Mouse (Mus musculus): Measurements from ENCODE around the gene Sfxn5.

The Sfxn5 gene

DNA sequence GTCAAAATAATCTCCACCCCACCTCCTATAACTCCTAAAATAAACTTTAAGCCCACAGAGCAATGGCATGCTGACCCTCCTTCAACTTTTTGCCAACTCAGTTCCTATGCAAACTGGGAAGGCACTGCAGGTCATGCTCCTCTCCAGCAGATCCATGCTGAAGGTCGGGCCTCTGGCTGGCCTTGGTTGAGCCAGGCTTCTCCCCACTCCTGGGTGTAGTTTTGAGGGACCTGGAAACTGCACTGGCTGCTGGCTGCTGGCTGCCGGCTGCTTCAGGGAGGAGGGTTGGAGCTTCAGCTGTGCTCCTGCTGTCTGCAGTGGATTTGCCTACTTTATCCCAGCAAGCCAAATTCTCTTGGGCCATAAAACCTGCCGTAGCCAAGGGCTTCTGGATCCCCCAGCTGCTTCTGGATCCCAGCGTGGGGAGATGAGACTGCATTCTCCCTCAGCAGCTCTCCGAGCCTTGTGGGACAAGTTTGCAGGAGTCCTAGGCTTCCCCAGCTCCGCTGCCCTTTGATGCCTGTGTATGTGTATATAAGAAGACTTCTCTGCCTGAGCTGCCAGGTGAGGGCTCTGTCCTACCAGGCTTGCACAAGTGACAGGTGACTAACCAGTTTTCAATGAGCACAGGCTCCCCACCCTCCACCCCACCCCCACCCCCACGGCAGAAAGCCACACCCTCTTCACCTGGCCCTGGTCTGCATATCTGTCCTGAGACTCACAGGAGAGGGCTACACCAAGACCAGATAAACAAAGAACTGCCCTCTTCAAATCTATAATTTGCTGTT lies 100.2 kb downstream of the Sfxn5 start:
- no peak for DNase-seq (ENCODE audit: low read depth, low spot score)

DNA sequence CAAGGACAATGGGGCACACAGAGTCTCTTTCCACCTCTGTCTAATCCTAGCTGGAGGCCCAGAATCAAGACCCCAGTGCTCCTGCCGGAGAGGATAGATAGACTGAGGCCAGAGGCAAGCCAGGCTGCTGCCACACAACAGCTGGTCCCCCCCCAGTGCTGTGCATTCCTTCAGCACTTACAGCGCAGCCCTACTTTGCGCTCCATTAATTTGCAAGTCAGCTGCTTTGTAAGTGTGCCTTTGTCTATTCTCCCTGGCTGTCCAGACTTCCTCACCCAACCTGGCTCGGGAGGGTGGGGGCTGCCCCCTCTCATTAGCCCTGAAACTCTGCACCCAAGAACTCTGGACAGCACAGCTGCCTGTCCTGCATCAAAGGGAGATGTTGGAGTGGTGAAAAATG lies 101.2 kb downstream of the Sfxn5 start:
- peak; percentile 62 for DNase-seq (ENCODE audit: low read depth, low spot score)

DNA sequence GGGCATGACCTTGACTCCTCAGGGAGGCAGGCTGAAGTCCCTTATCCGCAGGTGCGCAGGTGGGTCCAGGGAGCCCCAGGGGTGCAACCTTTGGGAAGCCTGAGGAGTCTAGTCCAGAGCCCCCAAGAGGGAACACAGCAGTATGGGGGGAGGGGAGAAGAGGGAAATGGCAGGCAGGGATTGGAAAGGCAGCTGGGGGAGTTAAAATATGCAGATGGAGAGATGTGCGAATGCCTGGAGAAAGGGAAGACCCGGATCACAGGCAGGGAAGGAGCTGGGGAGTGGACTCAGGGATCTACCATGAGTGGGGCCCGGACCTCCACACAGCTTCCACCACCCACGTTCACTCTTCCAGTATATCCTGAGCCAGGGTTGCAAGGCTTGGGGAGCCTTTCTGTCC lies 101.8 kb downstream of the Sfxn5 start:
- DNase-seq (ENCODE audit: low read depth, low spot score) = peak; percentile 49

DNA sequence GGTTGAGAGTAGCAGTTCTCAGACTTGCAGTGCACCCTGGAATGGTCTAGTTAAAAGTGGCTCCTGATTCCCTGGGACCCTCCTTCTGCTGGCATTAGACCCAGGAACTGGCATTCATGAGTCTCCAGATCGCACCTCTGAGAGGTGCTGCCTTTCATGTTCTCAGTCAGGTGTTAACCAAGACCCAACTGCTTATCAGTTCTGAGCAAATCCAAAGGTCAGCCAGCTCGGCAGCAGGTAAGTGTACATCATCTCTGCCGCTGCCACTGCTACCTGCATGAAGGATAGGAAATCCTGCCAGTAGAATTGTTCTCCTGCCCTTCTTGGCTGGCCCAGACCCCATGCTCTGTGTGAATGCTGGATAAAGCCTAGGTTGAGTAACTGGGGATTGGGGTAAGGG lies 102.5 kb downstream of the Sfxn5 start:
- DNase-seq (ENCODE audit: low read depth, low spot score) = no peak

DNA sequence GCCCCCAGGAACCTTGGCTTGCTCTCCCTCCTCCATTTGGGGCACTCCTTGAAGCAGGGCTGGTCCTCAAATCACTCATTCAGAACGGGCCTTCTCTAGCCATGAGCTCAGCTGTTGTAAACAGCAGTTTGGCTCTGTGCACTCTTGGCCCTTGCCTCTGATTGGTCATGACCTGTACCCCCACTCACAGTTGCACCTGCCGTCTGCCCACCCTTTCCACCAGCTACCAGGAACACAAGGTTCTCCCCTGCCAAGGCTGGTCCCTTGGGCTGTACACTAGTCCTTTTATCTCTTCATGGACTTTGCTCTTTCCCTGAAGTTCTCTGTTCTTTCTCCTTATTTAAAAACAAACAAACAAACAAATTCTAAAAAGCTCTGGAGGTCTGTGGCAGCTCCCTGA lies 105.7 kb downstream of the Sfxn5 start:
- no peak for DNase-seq (ENCODE audit: low read depth, low spot score)

DNA sequence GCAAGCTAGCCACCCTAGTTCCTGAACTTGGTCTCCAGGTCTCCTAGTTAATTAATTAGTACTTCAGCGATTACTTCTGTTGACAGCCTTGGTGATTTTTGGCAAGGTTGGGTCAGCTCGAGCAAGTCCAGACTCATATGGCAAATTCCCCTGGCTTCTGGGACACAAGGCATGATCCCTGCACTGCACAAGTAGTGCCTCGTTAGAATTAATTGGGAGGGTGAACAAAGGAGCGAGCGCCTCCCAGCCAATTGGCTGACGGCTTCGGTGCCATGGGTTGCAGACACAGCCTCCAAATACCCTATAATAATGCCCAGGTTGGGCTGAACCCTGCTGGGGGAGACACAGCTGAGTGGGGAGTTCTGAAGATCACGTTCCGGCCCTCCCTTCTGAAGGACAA lies 106.7 kb downstream of the Sfxn5 start:
- no peak for DNase-seq (ENCODE audit: low read depth, low spot score)

DNA sequence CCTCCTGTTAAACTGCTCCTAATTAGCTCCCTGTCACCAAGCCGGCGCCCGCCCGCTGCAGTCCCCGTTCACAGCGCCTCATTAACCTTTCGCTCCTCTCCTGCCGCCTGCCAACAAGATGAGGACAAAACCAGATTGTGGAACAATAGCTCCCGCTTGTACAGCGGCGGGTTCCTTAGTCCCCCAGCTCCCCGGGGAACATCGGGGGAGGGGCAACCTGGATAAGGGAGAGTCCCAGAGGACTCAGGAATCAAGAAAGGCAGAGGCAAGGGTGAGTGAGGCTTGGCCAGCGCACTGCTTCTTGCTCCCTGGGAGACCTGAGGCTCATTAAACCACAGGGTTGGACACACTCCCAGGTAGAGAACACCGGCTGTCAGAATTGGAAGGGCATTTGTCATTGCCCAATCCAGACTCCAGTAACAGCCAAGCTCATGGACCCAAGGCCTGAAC lies 108.8 kb downstream of the Sfxn5 start:
- peak; percentile 69 for DNase-seq (ENCODE audit: low read depth, low spot score)

DNA sequence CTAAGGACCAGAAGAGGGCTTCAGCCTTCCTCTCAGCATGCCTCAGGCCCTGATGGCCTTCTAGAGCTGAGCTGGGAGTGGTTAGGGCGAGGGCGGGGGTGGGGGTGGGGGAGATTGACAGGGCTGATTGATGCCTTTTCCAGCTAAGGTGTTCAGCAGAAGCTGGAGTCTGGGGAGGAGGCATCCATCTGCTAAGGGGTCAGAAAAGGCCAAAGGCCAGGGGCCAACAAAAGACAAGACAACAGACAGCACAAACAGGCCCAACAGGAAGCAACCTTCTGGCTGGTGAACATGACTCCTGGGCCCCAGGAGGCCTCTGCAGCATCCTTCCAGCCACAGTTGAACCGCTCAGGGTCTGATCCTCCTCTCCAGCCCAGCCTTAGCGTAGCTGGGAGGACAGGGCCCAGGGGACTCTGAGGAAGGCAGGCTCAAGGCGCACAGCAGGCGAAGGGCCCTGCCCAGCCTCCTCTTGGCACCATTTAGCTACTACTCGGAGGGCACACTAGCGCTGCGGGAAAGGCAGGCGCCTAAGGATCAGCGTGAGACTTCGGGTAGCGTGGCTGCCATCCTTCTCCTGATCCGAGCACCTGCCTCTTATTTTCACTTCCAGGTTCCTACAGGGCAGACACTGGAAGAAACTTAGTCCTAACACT lies 109.6 kb downstream of the Sfxn5 start:
- DNase-seq (ENCODE audit: low read depth, low spot score) = no peak

DNA sequence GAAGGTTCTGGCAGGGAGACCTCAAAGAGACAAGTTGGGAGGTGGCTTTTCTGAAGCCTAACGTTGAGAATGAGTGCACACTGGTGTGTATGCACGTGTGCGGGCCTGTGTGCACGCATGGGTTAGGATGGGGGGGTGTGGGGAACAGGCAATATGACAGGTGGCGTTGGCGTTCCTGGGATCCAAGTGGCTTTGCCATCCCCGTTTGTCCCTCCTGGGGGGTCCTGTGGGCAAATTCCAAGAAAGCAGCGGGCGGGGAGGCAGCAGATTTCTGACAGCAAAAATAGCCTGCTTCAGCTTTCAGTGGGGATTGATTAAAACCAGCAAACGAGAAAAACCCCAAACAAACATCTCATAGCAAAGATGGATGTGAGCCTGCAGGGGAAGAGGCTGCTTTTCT lies 110.7 kb downstream of the Sfxn5 start:
- no peak for DNase-seq (ENCODE audit: low read depth, low spot score)

DNA sequence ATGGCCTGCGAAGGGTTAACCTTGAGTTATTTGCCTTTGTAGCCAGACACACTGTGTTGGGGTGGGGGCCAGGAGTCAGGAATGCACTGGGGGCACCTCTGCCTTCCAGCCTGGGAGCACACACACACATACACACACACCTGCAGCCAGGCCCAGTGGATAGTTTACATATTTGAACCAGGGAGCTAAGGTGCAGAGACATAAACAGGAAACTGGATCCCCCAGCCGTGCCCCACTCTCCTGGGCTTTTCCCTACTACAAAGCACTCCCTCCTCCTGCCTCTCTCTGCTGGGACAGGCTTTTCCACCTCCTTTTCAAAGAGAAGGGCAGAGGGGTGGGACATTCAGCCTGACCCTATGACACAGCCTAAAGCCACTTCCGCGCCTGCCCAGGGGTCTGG lies 112.3 kb downstream of the Sfxn5 start:
- DNase-seq (ENCODE audit: low read depth, low spot score) = no peak

DNA sequence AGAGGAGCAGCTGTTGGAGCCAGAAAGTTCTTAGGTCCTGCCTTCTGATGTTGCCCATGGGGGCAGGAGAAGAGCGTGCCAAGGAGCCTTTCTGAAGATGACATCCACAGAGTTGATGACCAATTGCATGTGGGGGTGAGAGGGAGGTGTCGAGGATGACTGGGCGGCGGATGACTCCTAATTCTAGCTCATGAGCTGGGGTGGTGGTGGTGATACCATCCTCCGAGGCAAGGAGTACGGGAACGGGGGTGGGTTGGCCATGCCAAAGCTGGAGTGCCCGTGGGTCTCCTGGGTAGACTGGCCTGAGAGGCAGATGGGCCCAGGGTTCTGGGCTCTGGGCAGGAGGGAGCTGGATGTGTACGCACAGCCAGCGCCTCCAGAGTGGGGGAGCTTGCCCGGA lies 113.5 kb downstream of the Sfxn5 start:
- no peak for DNase-seq (ENCODE audit: low read depth, low spot score)

DNA sequence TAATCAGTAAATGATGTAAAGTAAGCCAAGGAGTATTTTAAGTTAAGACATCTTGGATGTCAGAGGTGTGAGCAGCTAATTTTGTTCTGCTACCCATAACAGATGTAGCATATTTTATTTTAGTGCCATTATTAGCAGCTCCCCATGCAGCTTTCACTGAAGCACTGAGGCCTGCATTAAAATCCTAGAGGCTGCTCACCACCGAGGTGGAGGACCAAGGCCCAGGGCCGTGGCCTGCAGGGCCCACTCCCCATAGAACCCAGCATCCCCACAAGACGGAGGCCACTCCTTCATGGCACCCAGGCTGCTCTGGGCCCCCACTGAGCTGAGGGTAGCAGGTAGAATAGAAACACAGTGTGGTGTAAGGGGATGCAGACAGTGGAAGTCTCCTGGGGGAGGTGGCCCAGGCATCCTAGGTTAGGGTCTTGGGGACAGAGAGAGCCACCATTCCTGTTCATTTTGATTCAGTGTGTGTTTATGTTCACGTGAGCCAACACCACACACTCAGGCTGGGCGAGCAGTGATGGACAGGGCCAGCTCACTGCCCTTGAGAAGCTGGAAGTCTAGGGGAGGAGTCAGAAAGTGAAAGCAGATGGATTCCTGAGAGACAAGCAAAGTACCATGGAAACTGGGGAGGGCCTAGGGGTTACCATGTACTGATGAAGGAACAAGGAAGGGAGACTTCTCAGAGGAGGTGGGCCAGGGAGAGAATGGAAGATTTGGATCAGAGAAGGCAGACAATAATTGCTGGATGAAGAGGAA lies 114.4 kb downstream of the Sfxn5 start:
- no peak for DNase-seq (ENCODE audit: low read depth, low spot score)

DNA sequence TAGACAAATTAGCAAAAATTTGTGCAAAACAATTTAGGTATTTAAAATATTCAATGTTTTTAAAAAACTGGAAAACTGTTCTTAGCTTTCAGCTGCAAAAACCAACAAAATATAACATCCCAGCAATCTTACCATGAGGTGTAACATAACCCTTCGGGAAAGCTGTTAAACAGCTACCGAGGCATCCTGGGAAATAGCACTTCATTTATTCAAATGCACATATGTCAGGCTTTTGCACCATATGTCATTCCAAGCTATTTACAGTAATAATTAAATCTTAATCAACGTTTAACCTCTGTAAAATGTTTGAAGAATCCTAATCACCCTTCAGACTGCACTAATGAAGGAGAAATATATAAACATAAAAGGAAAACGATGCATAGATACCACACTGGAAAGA lies 115.0 kb downstream of the Sfxn5 start:
- DNase-seq (ENCODE audit: low read depth, low spot score) = no peak

DNA sequence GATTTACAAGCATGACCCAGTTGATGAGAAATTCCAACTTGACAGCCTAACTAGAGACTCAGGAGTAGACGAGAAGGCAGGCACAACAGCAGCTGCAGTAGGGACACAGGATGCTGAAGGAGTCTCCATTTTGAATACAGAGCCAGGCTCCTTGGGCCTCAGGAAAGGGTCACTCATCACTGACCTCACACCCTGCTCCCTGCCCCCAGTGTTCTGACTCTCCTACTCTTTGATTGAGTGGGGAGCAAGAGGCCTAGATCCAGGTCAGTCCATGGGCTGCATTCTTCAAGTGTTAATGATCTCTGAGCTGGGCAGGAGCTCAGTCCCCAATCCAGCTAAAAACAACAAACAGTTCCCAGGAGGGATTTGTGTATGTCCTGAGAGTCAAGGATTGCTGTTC lies 122.5 kb downstream of the Sfxn5 start:
- no peak for DNase-seq (ENCODE audit: low read depth, low spot score)

DNA sequence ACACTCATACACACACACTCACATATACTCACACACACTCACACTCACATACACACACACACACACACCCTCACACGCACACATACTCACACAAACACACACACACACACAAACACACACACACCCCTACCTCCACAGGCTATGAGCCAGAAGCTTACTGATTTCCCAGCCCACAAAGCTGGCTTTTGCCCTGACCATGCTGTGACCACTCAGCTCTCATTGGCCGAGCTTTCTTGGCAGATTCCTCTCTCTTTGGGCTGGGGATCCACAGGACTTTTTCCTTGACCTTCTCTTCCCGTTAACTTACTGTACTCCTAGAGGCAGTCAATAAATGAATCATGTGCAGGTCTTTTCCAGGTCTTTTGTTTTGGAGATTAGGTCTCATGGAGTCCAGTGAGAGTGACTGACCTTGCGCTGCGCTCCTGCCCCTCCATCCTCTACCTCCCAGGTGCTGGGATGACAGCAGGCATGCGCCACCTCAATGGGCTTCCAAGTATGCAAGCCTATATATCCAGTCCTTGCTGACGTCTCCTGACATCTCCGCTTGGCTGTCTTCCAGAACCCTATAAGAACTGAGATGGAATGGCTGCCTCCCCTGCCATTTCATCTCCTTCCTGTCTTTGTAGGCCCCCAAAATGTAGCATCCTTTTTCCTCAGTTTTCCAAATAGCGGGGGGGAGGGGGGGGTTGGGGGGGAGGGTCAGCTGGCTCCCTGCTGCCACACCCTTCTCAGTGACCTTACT lies 123.8 kb downstream of the Sfxn5 start:
- DNase-seq (ENCODE audit: low read depth, low spot score) = no peak

DNA sequence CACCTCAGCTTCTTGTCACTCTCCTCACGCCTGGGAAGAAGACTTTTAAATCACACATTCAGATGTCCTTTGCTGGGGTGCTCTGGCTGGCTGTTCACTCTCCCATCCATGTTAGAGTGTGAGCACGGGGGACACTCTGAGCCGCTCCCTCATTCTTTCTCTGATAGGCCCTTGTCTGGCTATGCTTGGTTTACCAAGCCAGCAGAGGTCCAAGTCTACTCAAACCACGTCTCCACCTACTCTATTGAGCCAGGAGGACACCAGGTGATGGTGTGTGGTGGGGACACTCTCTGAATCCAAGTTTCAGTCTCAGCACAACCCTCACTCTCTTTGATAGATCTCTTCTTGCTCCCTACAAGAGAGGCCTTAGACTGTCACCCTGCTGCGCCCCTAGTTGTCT lies 125.9 kb downstream of the Sfxn5 start:
- DNase-seq (ENCODE audit: low read depth, low spot score) = no peak

DNA sequence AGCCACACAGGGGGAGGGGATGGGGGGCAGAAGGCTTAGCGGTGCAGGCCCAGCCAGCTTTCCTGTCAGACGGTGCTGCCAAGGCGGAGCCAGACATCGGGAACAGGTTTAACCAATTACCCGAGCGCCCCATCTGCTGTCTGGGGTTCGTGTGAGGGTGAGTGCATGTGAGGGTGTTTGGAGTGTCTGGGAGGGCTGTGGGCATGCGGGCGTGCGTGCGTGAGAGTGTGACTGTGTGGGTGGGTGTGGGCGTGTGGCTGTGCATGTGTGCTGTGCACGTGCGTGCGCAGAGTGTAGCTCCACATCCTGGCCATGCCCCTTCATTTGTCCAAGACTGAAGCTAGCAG lies 126.3 kb downstream of the Sfxn5 start:
- no peak for DNase-seq (ENCODE audit: low read depth, low spot score)

DNA sequence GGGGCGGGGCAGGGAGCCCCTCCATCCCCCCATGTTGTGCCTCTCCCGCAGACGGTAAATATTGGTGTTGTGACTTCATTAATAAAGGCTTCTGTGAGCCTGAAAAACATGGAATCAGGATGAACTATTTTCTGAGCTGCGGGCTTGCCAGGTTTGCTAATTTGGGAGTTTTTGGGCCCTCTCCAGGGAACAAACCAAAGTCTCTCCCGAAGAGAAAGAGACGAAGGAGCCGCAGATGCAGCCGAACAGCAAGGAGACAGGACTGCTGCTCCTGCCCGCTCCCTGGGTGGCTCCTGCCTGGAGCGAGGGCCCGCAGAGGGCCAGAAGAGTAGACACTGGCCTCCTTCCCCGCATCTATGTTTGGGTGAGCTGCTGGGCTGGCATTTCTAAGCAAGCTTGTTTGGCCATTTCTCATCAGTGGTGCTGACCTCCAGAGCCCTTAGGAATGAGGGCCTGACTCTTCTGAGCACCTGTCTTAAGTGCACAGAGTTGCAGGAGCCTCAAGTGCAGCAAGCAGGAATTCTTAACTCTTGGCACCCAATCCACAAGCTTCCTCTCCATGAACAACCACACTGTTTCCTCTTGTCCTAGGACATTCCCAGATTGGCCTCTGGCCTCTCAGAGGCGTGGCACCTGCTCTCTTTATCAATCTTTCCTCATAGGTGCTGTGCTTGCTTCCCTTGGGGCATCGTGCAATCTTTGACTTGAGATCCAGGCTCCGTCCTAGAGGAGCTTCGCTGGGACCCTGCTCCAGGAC lies 126.9 kb downstream of the Sfxn5 start:
- no peak for DNase-seq (ENCODE audit: low read depth, low spot score)

DNA sequence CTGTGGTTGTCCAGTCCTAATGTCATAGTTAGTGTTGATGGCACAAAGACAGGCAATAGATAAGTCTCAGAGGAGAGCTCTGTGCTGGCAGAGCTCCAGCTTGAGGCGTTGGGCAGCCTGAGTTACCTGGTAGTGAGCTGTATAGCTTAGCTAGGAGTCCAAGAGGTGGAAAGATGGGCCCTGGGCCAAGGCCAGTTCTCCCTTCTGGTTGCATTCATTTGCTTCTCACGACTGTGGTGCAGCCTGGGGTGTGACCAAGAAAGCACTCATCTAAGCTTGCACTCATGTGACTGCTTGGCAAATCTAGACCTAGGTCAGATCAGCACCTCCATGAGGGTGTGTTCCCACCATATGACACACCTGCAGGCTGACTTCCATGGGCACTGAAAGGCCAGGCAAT lies 135.3 kb downstream of the Sfxn5 start:
- DNase-seq (ENCODE audit: low read depth, low spot score) = no peak

DNA sequence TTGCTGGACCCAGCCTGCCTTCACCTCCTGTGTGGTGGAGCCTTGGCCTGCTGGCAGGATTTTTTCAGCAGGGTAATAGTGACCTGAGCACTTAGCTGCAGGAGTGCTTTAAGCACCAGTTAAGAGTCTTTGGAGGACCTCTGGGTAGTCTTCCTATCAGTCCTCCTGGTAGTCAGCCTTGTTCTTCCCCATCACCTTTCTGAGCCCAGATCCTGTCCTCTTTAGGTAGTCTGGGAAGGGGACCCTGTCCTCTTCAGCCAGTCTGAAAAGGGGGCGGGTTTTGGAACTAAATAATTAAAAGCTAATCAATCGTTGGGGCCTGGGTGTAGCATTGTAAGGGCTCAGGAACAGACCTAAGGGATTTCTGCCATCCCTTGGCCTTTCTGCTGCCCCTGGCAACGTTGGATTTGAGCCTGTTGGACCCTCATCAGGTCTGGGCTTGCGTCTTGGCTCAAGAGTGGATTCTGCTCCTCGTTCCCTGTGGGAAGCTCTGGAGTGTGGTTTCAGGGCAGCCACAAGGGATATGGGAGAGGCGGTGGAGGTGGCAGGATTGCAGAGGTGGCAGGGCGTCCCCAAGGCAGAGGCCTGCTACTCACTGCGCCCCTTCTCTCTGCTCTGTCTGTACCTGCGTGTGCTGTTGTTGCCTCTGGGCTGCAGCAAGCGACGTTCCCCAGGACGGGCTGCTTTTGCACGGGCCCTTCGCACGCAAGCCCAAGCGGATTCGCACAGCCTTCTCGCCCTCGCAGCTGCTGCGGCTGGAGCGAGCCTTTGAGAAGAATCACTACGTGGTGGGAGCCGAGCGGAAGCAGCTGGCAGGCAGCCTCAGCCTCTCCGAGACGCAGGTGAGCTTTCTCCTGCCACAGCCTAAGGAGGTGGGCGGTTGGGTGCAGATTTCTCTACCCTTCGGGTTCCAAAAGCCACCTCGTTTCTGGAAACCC lies 139.6 kb downstream of the Sfxn5 start:
- peak; percentile 51 for DNase-seq (ENCODE audit: low read depth, low spot score)

All from ZHBTc4 (cell line).